Mouse (Mus musculus) effector memory CD4-positive, alpha-beta T cell, adult 5 months (primary cell): ENCODE measurements around the gene Vsx1. TPM values are rescaled to one million over a fixed set of nuclear protein-coding genes. Genes with fewer than 3 reads are reported as not detected.

Experiments used
- polyA plus RNA-seq: library from polyadenylated mRNA; unstranded; fragments of 100-300 nt; shearing (Covaris generic); gene quantifications from one replicate; pipeline ENCODE4 v1.2.1, GENCODE M21; 2017

Gene Vsx1
- polyA plus RNA-seq = not detected

DNA sequence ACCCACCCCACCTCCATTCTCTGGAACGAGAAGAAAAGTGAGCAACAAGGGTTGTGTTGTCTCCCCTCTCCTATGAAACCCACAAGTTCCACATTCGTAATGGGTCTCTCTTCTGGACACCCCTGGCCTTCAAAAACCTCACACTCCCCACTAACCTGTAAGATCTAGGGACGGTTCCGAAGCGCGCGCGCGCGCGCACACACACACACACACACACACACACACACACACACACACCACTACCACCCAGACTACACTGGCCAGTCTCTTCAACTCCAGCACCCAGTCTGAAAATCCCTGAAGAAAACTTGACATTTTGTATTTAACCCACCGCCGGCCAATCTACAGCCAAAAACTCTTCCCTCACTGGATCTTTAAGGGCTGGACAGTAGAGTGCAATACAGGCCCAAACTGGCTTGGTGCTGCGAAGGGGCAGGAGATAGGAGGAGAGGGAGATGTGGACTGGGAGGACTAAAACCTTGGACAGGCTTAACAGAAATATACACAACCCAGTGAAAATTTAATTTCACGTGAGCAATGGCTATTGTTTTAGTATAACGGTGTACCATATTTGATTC, at the start of gene Vsx1:
Vsx1 (minus strand) TSS at position 138 of the 578 bp plus-strand sequence.

DNA sequence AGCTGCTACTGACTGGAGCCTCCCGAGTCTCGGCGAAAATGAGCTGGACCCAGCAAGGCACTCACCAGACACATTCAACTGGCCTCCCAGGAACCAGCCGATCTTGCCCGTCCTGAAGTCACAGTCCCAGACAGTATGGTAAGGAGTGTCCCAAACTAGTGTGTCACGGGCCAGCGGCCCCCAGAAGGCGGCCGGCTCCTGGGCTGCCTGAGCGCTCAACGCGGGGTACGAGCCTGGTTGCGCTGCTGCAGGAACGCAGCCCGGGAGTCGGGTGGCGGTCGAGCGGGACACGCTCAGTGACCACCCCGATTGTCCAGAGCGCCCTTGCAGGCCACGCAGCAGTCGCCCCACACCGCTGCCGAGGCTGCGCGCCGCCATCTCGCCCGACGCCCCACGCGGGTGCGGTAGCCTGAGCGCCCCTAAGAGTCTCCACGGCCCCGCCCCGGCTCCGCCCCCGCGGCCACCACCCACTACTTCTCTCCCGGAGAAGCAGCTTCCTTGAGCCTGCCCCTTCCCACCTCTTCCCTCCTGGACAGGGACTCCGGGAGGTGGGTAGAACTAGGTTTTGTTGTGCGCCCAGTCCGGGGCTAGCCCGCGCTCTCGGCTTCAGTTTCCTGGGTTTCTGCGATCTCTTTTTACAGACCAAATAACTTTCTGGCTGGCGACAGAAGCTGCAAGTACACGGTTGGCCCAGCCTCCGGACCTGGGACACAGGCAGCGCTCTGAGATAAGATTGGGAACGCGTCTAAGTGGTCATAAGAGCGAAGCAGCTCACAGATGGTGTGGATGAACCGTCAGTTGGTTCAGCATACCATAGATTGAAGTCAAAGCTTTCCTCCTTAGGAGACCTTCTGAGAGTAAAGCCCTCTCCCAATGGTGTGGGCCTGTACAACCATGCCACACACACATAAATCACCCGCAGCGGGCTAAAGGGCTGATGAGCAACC, 21.1 kb downstream of the Vsx1 start, which contains the start of gene Acss1:
Acss1 (minus strand) TSS at position 681 of the 947 bp plus-strand sequence.

Other genes with a start within 250 kb of the Vsx1 start
- 1.9 TPM for gene Zfp442, start 237.9 kb downstream of the Vsx1 start, polyA plus RNA-seq
- gene Zfp345, start 204.3 kb downstream of the Vsx1 start, polyA plus RNA-seq = not detected
- gene Cst7, start 118.9 kb downstream of the Vsx1 start, polyA plus RNA-seq = 119 TPM
- gene Apmap, start 80.8 kb downstream of the Vsx1 start, polyA plus RNA-seq = 34.5 TPM
- 29.8 TPM for gene Acss1, start 20.9 kb downstream of the Vsx1 start, polyA plus RNA-seq
- 70.3 TPM for gene Entpd6, start 59.7 kb upstream of the Vsx1 start, polyA plus RNA-seq
- 44.5 TPM for gene Pygb, start 97.4 kb upstream of the Vsx1 start, polyA plus RNA-seq
- gene Abhd12, start 215.4 kb upstream of the Vsx1 start, polyA plus RNA-seq = 49.4 TPM
- gene Gins1, start 216.0 kb upstream of the Vsx1 start, polyA plus RNA-seq = 2.4 TPM